Mouse (Mus musculus): Measurements from ENCODE around the gene Zfp143.
"Not testable (repeated sequence)": the region's sequence is repeated elsewhere in the genome, so short reads cannot be mapped to it uniquely, and the experiment has no call there.

DNA sequence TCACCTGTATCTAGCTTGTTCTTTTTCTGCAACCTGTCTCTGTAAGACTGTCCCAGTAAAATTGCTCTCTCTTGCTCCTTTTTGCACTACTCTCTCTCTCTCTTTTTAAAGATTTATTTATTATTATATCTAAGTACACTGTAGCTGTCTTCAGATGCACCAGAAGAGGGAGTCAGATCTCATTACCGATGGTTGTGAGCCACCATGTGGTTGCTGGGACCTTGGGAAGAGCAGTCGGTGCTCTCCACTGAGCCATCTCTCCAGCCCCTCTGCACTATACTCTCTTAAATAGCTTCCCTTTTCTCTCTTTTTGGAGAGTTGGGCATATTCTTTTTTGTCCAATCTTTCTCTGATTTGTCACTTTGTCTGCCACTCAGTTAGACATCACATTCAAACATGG, 71.3 kb downstream of the Zfp143 start:
- TF ChIP-seq CTCF (IDR thresholded peaks at IDR 0.05; ENCODE audit: low read depth, low read length); POLR2A (IDR thresholded peaks at IDR 0.05; ENCODE audit: insufficient read depth, low read length); EP300 (IDR thresholded peaks at IDR 0.05; ENCODE audit: insufficient read depth, low read depth, low read length): not testable (repeated sequence)

Data from ES-Bruce4 (cell line).